Mouse (Mus musculus) stomach, embryonic 15.5 days (tissue): ENCODE results near the gene Pole. TPM values are rescaled to one million over a fixed set of nuclear protein-coding genes. Genes with fewer than 3 reads are reported as not detected.

Source experiments
- ATAC-seq: fragments of 200-750 bp; cut with Nextera tagmentation; 2 replicates; pipeline ENCODE4 v1.8.0; 2017; ENCODE audit warnings: low read depth, moderate number of reproducible peaks, moderate TSS enrichment; ENCODE audit not compliant: insufficient read depth, low FRiP score
- H3K27ac ChIP-seq: fragments of 300-500 bp; sonication (generic); 2 replicates; pipeline ENCODE4 v1.5.1; 2015; ENCODE audit warnings: mild to moderate bottlenecking, inconsistent platforms
- H3K27me3 ChIP-seq: fragments of 300-500 bp; sonication (generic); replicated peaks from 2 replicates; pipeline ENCODE4 v1.6.1; 2015; ENCODE audit warnings: inconsistent platforms
- H3K36me3 ChIP-seq: fragments of 300-500 bp; sonication (generic); 2 replicates; pipeline ENCODE4 v1.6.1; 2015; ENCODE audit warnings: inconsistent platforms
- H3K4me1 ChIP-seq: fragments of 300-500 bp; sonication (generic); 2 replicates; pipeline ENCODE4 v1.6.1; 2015; ENCODE audit warnings: inconsistent platforms
- H3K4me2 ChIP-seq: fragments of 300-500 bp; sonication (generic); 2 replicates; pipeline ENCODE4 v1.6.1; 2015; ENCODE audit warnings: mild to moderate bottlenecking, inconsistent platforms
- H3K4me3 ChIP-seq: fragments of 300-500 bp; sonication (generic); replicated peaks from 2 replicates; pipeline ENCODE4 v1.5.1; 2015; ENCODE audit warnings: inconsistent platforms
- H3K9ac ChIP-seq: fragments of 300-500 bp; sonication (generic); 2 replicates; pipeline ENCODE4 v1.6.1; 2015; ENCODE audit warnings: inconsistent platforms
- H3K9me3 ChIP-seq: fragments of 300-500 bp; sonication (generic); 2 replicates; pipeline ENCODE4 v1.6.1; 2016; ENCODE audit warnings: inconsistent platforms
- WGBS: fragments of 180-500 bp; shearing (Covaris S2); methylation state at CpG from one replicate; pipeline ENCODE4 v1.1.7; 2015; 5-methylcytosine and 5-hydroxymethylcytosine counted together
- polyA plus RNA-seq: library from polyadenylated mRNA; unstranded; fragments of >200 nt; fragmentation: Nextera tagmentation; extraction: Ambion mirVana; gene quantifications from 2 replicates; pipeline ENCODE4 v1.2.1, GENCODE M21; 2015

Pole gene
- polyA plus RNA-seq, 1 experiment from 2014 or later: 24.0 TPM

DNA sequence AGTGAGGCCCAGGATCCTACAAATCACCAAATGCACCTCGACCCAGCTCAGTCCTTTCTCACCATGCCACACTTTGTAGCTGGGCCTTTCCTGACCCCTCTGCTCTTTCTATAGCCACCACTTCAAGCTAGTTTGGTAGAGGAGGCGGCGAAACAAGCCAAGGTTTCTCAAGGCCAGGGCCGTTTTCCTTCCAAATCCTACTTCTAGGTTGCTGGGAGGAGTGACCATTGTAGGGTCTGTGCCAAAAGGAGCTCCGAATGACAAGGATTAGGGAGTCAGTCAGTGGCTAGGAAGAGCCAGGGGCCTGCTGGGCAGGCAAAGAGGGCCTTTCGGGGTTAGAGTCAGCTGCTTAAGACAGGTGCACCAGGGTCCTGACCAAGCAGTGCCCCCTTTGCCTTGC lies 98.4 kb downstream of the Pole start:
- H3K4me1 ChIP-seq: peaks cover 6% of the 10 kb centered on the region
- H3K36me3 ChIP-seq: no peaks in the 10 kb centered on the region
- no peak overlapping the region for H3K4me3 ChIP-seq
- H3K4me2 ChIP-seq: no peak overlapping the region
- H3K27ac ChIP-seq: no peak overlapping the region
- no peaks in the 10 kb centered on the region for H3K9me3 ChIP-seq
- WGBS: 79% methylated on average over 6 of the region's 6 CpGs
- no peaks in the 10 kb centered on the region; the same call in 1 of the 2 replicates for H3K27me3 ChIP-seq
- H3K9ac ChIP-seq: no peak overlapping the region
- no peak for ATAC-seq

- Histone ChIP-seq H3K27ac (no peak overlapping the region), H3K4me1 (peaks cover 6% of the 10 kb centered on the region), H3K27me3 (no peaks in the 10 kb centered on the region; the same call in 1 of the 2 replicates), H3K4me2 (peak overlapping the region; percentile 84; the same call in 1 of the 2 replicates), H3K9ac (no peak overlapping the region), H3K36me3 (no peaks in the 10 kb centered on the region), H3K9me3 (no peaks in the 10 kb centered on the region), H3K4me3 (no peak overlapping the region)
- WGBS: 58% methylated on average over 4 of the region's 4 CpGs
- no peak for ATAC-seq
Measured at GRCm38 (mm10) chr5:110385263-110385662, 99.2 kb downstream of the Pole start.

GRCm38 (mm10) chr5:110386371-110387330 lies 100.5 kb downstream of the Pole start:
- no peaks in the 10 kb centered on the region for H3K9me3 ChIP-seq
- H3K9ac ChIP-seq: 0 out of 2 replicates have a peak overlapping the region, but pooled peaks have one; percentile 49
- ATAC-seq: peak; percentile 86
- H3K27me3 ChIP-seq: no peaks in the 10 kb centered on the region; the same call in 1 of the 2 replicates
- H3K4me2 ChIP-seq: peak overlapping the region; percentile 84
- H3K36me3 ChIP-seq: no peaks in the 10 kb centered on the region
- H3K4me3 ChIP-seq: peak overlapping the region; percentile 59
- H3K27ac ChIP-seq: no peak overlapping the region
- peaks cover 6% of the 10 kb centered on the region for H3K4me1 ChIP-seq
- 1% methylated on average over 90 of the region's 90 CpGs for WGBS

Other genes with a start within 250 kb of the Pole start
- 2.8 and 4.6 TPM in 2 replicates for gene Gm17655, start 213.8 kb upstream of the Pole start, polyA plus RNA-seq
- 1.6 and 1.8 TPM in 2 replicates for gene Gm35315, start 191.9 kb upstream of the Pole start, polyA plus RNA-seq
- 1.1 TPM in 2 replicates for gene Plcxd1, start 186.3 kb upstream of the Pole start, polyA plus RNA-seq
- 28.7 and 32.3 TPM in 2 replicates for gene Gtpbp6, start 178.1 kb upstream of the Pole start, polyA plus RNA-seq
- gene Zfp605, start 176.2 kb upstream of the Pole start, polyA plus RNA-seq: 5.4 TPM in 2 replicates
- 32.6 and 34.3 TPM in 2 replicates for gene Chfr, start 150.5 kb upstream of the Pole start, polyA plus RNA-seq
- gene Golga3, start 109.6 kb upstream of the Pole start, polyA plus RNA-seq: 18.9 and 19.3 TPM in 2 replicates
- 23.8 and 24.8 TPM in 2 replicates for gene Ankle2, start 55.3 kb upstream of the Pole start, polyA plus RNA-seq
- 50.2 and 55.4 TPM in 2 replicates for gene Pgam5, start 16.4 kb upstream of the Pole start, polyA plus RNA-seq
- gene Pxmp2, start 120 bp upstream of the Pole start, polyA plus RNA-seq: 10.5 and 11.1 TPM in 2 replicates
- gene P2rx2, start 56.9 kb downstream of the Pole start, polyA plus RNA-seq: 0.70 and 0.73 TPM in 2 replicates
- gene Lrcol1, start 58.4 kb downstream of the Pole start, polyA plus RNA-seq: not detected in 2 replicates
- 11.1 and 12.0 TPM in 2 replicates for gene Fbrsl1, start 162.2 kb downstream of the Pole start, polyA plus RNA-seq